Mouse (Mus musculus): Measurements from ENCODE around the gene Dync1li1. TPM values are rescaled to one million over a fixed set of nuclear protein-coding genes. Genes with fewer than 3 reads are reported as not detected.
"Not testable (repeated sequence)": the region's sequence is repeated elsewhere in the genome, so short reads cannot be mapped to it uniquely, and the experiment has no call there.

Dync1li1 gene
- polyA plus RNA-seq, 1 experiment from 2014 or later = 52.2 TPM

- H3K4me3 ChIP-seq (ENCODE audit: low read length) = peak overlapping the region; percentile 99
- peak overlapping the region; percentile 70 for H3K4me2 ChIP-seq (ENCODE audit: low read depth, low read length)
- H3K27ac ChIP-seq (ENCODE audit: low read length) = peak overlapping the region; percentile 97
- peak overlapping the region; percentile 96 for H3K9ac ChIP-seq (ENCODE audit: low read depth, low read length)
- H3K9me3 ChIP-seq (ENCODE audit: control insufficient read depth, low read length) = no peaks in the 10 kb centered on the region
- under 1% methylated on average over 50 of the region's 50 CpGs for WGBS
- H3K27me3 ChIP-seq (replicated peaks; ENCODE audit: control insufficient read depth, insufficient read depth, low read length) = no peaks in the 10 kb centered on the region
- H3K4me1 ChIP-seq (ENCODE audit: control insufficient read depth, insufficient read depth, low read length) = peaks cover 12% of the 10 kb centered on the region
- H3K36me3 ChIP-seq (ENCODE audit: control insufficient read depth, insufficient read depth, low read length) = peaks cover 7% of the 10 kb centered on the region; the same call in 1 of the 2 replicates
- peak; percentile 72 for ATAC-seq
Observed at GRCm38 (mm10) chr9:114688953-114689407, 390 bp downstream of the Dync1li1 start.

- H3K36me3 ChIP-seq (ENCODE audit: control insufficient read depth, insufficient read depth, low read length) = peaks cover 10% of the 10 kb centered on the region; the same call in 1 of the 2 replicates
- peaks cover 12% of the 10 kb centered on the region for H3K4me1 ChIP-seq (ENCODE audit: control insufficient read depth, insufficient read depth, low read length)
- no peaks in the 10 kb centered on the region for H3K27me3 ChIP-seq (replicated peaks; ENCODE audit: control insufficient read depth, insufficient read depth, low read length)
- H3K4me2 ChIP-seq (ENCODE audit: low read depth, low read length) = peak overlapping the region; percentile 70
- no peak overlapping the region for H3K27ac ChIP-seq (ENCODE audit: low read length)
- ATAC-seq = no peak
- peak overlapping the region; percentile 39 for H3K9ac ChIP-seq (ENCODE audit: low read depth, low read length)
- 9% methylated on average over 10 of the region's 10 CpGs for WGBS
- H3K4me3 ChIP-seq (ENCODE audit: low read length) = peak overlapping the region; percentile 99
- no peaks in the 10 kb centered on the region for H3K9me3 ChIP-seq (ENCODE audit: control insufficient read depth, low read length)
Observed at GRCm38 (mm10) chr9:114690119-114690601, 1.6 kb downstream of the Dync1li1 start.

GRCm38 (mm10) chr9:114691112-114691511 is 2.5 kb downstream of the Dync1li1 start:
- Histone ChIP-seq H3K4me1 (ENCODE audit: control insufficient read depth, insufficient read depth, low read length) (peaks cover 12% of the 10 kb centered on the region), H3K27ac (ENCODE audit: low read length) (no peak overlapping the region), H3K27me3 (replicated peaks; ENCODE audit: control insufficient read depth, insufficient read depth, low read length) (no peaks in the 10 kb centered on the region), H3K4me2 (ENCODE audit: low read depth, low read length) (no peak overlapping the region), H3K9ac (ENCODE audit: low read depth, low read length) (no peak overlapping the region), H3K36me3 (ENCODE audit: control insufficient read depth, insufficient read depth, low read length) (peaks cover 10% of the 10 kb centered on the region; the same call in 1 of the 2 replicates), H3K9me3 (ENCODE audit: control insufficient read depth, low read length) (no peaks in the 10 kb centered on the region), H3K4me3 (ENCODE audit: low read length) (no peak overlapping the region)
- ATAC-seq = no peak

- H3K4me1 ChIP-seq (ENCODE audit: control insufficient read depth, insufficient read depth, low read length); H3K9me3 ChIP-seq (ENCODE audit: control insufficient read depth, low read length); H3K9ac ChIP-seq (ENCODE audit: low read depth, low read length); ATAC-seq; H3K4me3 ChIP-seq (ENCODE audit: low read length); H3K36me3 ChIP-seq (ENCODE audit: control insufficient read depth, insufficient read depth, low read length); H3K27ac ChIP-seq (ENCODE audit: low read length); H3K27me3 ChIP-seq (replicated peaks; ENCODE audit: control insufficient read depth, insufficient read depth, low read length); H3K4me2 ChIP-seq (ENCODE audit: low read depth, low read length): not testable (repeated sequence)
- WGBS = 94% methylated on average over 8 of the region's 8 CpGs
Observed at GRCm38 (mm10) chr9:114695662-114696061, 7.1 kb downstream of the Dync1li1 start.

GRCm38 (mm10) chr9:114697072-114697471 is 8.5 kb downstream of the Dync1li1 start:
- 89% methylated on average over 4 of the region's 4 CpGs for WGBS
- peaks cover 10% of the 10 kb centered on the region; the same call in 1 of the 2 replicates for H3K36me3 ChIP-seq (ENCODE audit: control insufficient read depth, insufficient read depth, low read length)

GRCm38 (mm10) chr9:114697926-114698325 is 9.3 kb downstream of the Dync1li1 start:
- 0 out of 2 replicates have a peak, but pooled peaks cover 3% of the 10 kb centered on the region for H3K36me3 ChIP-seq (ENCODE audit: control insufficient read depth, insufficient read depth, low read length)
- no peak for ATAC-seq
- WGBS = 92% methylated on average over 5 of the region's 5 CpGs
- H3K9me3 ChIP-seq (ENCODE audit: control insufficient read depth, low read length) = no peaks in the 10 kb centered on the region
- H3K4me1 ChIP-seq (ENCODE audit: control insufficient read depth, insufficient read depth, low read length) = peaks cover 7% of the 10 kb centered on the region
- no peaks in the 10 kb centered on the region for H3K27me3 ChIP-seq (replicated peaks; ENCODE audit: control insufficient read depth, insufficient read depth, low read length)
- no peak overlapping the region for H3K4me2 ChIP-seq (ENCODE audit: low read depth, low read length)
- H3K27ac ChIP-seq (ENCODE audit: low read length) = no peak overlapping the region
- no peak overlapping the region for H3K9ac ChIP-seq (ENCODE audit: low read depth, low read length)
- no peak overlapping the region for H3K4me3 ChIP-seq (ENCODE audit: low read length)

More at GRCm38 (mm10) chr9:114697072-114697471, 8.5 kb downstream of the Dync1li1 start:
- H3K4me2 ChIP-seq (ENCODE audit: low read depth, low read length) = no peak overlapping the region
- peaks cover 7% of the 10 kb centered on the region for H3K4me1 ChIP-seq (ENCODE audit: control insufficient read depth, insufficient read depth, low read length)
- no peak overlapping the region for H3K9ac ChIP-seq (ENCODE audit: low read depth, low read length)
- H3K9me3 ChIP-seq (ENCODE audit: control insufficient read depth, low read length) = no peaks in the 10 kb centered on the region
- H3K27ac ChIP-seq (ENCODE audit: low read length) = no peak overlapping the region
- H3K27me3 ChIP-seq (replicated peaks; ENCODE audit: control insufficient read depth, insufficient read depth, low read length) = no peaks in the 10 kb centered on the region
- H3K4me3 ChIP-seq (ENCODE audit: low read length) = no peak overlapping the region
- ATAC-seq = no peak

GRCm38 (mm10) chr9:114699262-114699661 is 10.7 kb downstream of the Dync1li1 start:
- no peaks in the 10 kb centered on the region for H3K27me3 ChIP-seq (replicated peaks; ENCODE audit: control insufficient read depth, insufficient read depth, low read length)
- 0 out of 2 replicates have a peak, but pooled peaks cover 3% of the 10 kb centered on the region for H3K36me3 ChIP-seq (ENCODE audit: control insufficient read depth, insufficient read depth, low read length)
- H3K27ac ChIP-seq (ENCODE audit: low read length) = no peak overlapping the region
- 72% methylated on average over 6 of the region's 6 CpGs for WGBS
- no peak overlapping the region for H3K9ac ChIP-seq (ENCODE audit: low read depth, low read length)
- no peaks in the 10 kb centered on the region for H3K9me3 ChIP-seq (ENCODE audit: control insufficient read depth, low read length)
- peaks cover 7% of the 10 kb centered on the region for H3K4me1 ChIP-seq (ENCODE audit: control insufficient read depth, insufficient read depth, low read length)
- no peak overlapping the region for H3K4me3 ChIP-seq (ENCODE audit: low read length)
- ATAC-seq = no peak
- H3K4me2 ChIP-seq (ENCODE audit: low read depth, low read length) = no peak overlapping the region

GRCm38 (mm10) chr9:114699882-114700665 is 11.5 kb downstream of the Dync1li1 start:
- H3K36me3 ChIP-seq (ENCODE audit: control insufficient read depth, insufficient read depth, low read length) = no peaks in the 10 kb centered on the region
- WGBS = 91% methylated on average over 15 of the region's 16 CpGs
- no peaks in the 10 kb centered on the region for H3K9me3 ChIP-seq (ENCODE audit: control insufficient read depth, low read length)
- no peaks in the 10 kb centered on the region for H3K27me3 ChIP-seq (replicated peaks; ENCODE audit: control insufficient read depth, insufficient read depth, low read length)
- peaks cover 7% of the 10 kb centered on the region for H3K4me1 ChIP-seq (ENCODE audit: control insufficient read depth, insufficient read depth, low read length)
- ATAC-seq = no peak
- no peak overlapping the region for H3K4me3 ChIP-seq (ENCODE audit: low read length)
- no peak overlapping the region for H3K9ac ChIP-seq (ENCODE audit: low read depth, low read length)
- no peak overlapping the region for H3K4me2 ChIP-seq (ENCODE audit: low read depth, low read length)
- no peak overlapping the region for H3K27ac ChIP-seq (ENCODE audit: low read length)

- Histone ChIP-seq H3K9ac (ENCODE audit: low read depth, low read length) (no peak overlapping the region), H3K4me3 (ENCODE audit: low read length) (no peak overlapping the region), H3K36me3 (ENCODE audit: control insufficient read depth, insufficient read depth, low read length) (peaks cover 4% of the 10 kb centered on the region; the same call in 1 of the 2 replicates), H3K4me1 (ENCODE audit: control insufficient read depth, insufficient read depth, low read length) (peaks cover 7% of the 10 kb centered on the region), H3K27ac (ENCODE audit: low read length) (no peak overlapping the region), H3K9me3 (ENCODE audit: control insufficient read depth, low read length) (no peaks in the 10 kb centered on the region), H3K4me2 (ENCODE audit: low read depth, low read length) (no peak overlapping the region), H3K27me3 (replicated peaks; ENCODE audit: control insufficient read depth, insufficient read depth, low read length) (no peaks in the 10 kb centered on the region)
- no peak for ATAC-seq
- 68% methylated on average over 2 of the region's 2 CpGs for WGBS
Observed at GRCm38 (mm10) chr9:114701031-114701430, 12.4 kb downstream of the Dync1li1 start.

All from intestine, embryonic 16.5 days (tissue).